Mouse (Mus musculus) spleen, adult 18-20 months (tissue): Measurements from ENCODE around the gene Sar1a.

ENCODE experiments used
- DNase-seq, 2 experiments: peaks; one replicate each; pipeline ENCODE4 v3.0.0; 2022; ENCODE audit warnings: mixed read lengths in 2 of 2

Gene Sar1a

DNA sequence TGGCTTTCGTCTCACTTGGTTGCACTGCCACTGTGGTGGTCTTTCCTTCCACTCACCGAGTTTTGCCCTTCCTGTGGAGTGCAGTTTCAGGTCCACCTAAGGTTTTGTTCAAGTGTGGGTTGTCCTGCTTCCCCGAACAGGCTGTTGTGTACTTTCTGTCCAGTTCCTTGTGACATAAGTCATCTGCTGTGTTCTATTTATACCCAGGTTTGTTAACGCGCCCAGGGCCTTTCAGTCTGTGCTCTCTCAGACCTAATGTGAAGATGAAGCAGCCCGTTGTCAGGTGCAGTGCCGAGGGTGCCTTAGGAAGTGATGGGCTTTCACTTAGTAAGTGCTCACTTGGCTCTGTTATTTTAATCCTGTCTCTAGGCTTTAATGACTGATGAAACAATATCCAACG, 9.3 kb downstream of the Sar1a start:
- no peak for DNase-seq

DNA sequence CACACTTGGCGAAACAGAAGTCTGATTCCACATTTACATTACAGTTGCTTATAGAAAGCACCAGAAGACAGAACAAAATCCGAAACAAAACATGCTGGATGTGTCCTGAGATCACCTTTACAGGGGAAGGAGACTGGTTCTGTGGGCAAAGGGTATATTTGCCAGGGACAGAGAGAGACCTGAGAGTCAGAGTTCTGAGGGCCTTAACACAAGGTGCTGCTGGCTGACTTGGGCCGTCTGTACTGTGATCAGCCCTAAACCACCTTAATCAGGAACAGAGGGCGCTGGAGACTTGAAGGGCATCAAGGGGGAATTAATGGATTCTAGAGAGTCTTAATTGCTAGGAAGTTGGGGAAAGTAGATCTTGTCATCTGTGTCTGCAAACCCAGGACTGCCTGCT, 13.5 kb downstream of the Sar1a start:
- no peak for DNase-seq

DNA sequence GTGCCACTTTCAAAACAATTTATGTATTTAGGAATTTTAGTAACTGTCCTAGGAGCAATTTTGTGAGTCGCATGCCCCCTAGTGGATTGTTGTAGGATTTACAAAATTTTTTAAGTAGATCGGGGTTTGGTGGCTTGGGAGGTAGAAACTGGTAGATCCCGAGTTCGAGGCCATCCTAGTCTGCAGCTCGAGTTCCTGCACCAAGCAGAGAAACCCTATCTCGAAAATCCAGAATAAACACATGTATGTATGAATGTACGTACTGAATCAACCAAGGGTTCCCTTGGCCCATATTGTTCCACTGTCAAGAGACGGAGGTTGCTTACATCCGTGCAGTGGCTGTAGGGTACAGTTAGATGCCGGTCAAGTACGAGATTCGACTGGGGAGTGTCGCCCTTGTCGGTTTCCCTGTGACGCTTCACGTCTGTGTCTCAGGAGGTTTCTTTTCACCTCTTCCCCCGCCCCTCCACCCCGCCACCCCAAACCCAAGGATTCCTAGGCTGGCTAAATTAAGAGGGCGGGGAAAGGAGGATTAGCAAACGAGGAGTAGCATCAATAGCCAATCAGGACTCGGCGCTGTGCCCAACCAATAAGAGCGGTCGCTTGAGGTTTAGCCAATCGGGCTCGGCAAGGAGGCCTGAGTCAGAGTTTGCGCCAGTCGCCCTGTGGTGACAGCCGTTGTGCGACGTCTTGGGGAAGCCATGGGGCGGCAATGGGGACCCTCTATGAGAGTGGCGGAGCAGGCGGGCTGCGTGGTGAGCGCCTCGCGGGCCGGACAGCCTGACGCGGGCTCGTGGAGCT, 15.0 kb downstream of the Sar1a start, which contains the start of gene Tysnd1:
Gene Tysnd1 (plus strand): TSS at position 645 of the 801 bp plus-strand sequence.
- peak; percentile 86 to 89 for DNase-seq

DNA sequence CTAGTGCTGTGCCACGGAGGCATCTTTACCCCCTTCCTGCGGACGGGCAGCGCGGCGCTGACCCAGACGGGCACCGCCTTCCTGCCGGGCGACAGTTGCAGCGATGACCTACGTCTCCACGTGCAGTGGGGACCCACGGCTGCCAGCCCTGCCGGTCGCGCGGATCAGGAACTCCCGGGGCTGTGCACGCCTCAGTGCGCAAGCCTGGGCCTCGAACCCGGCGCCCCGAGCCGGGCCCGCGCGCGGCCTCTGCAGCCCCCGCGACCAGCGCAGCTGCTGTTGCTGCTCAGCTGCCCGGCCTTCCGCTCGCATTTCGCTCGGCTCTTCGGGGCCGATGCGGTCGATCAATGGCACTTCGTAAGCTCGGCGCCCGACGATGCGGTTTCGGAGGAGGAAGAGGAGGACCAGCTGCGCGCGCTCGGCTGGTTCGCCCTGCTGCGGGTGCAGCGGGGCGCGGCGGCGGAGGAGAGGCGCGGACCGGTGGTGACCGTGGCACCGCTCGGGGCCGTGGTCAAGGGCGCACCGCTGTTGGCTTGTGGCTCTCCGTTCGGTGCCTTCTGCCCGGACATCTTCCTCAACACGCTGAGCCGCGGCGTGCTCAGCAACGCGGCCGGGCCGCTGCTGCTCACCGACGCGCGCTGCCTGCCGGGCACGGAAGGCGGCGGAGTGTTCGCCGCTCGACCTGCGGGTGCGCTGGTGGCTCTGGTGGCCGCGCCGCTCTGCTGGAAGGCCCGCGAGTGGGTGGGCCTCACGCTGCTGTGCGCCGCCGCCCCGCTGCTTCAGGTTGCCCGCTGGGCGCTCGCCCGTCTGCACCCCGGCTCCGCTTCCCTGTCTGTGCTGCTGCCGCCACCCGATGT, 15.8 kb downstream of the Sar1a start:
- peak in 1 of 2 experiments; percentile 15 for DNase-seq

DNA sequence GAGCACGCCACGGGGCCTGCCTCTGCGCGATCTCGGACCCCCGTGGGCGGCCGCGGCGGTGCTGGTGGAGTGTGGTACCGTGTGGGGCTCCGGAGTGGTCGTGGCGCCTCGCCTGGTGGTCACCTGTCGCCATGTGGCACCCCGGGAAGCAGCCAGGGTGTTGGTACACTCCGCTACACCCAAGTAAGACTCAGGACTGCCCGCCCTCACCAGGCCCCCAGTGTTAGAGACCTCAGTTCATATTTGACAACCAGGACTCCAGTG, 16.4 kb downstream of the Sar1a start:
- DNase-seq = no peak

DNA sequence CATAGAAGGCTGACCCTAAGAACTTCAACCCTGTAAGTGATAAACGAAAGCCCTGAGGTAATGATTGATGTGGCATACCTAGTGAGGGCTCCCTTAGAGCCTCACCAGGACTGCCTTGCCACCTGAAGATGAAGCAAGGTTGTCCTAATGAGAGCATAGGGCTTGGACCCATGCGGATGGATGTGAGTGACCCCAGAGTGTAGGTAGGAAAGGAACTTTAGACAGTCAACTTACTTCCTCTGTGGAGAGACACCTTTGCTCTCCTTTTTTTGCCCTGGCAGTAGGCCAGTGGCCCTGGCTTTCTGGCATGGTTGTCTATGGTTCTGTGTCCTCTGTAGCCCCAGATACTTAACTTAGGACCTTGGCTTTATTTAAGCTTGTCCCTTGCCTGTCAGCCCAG, 16.9 kb downstream of the Sar1a start:
- DNase-seq = no peak

DNA sequence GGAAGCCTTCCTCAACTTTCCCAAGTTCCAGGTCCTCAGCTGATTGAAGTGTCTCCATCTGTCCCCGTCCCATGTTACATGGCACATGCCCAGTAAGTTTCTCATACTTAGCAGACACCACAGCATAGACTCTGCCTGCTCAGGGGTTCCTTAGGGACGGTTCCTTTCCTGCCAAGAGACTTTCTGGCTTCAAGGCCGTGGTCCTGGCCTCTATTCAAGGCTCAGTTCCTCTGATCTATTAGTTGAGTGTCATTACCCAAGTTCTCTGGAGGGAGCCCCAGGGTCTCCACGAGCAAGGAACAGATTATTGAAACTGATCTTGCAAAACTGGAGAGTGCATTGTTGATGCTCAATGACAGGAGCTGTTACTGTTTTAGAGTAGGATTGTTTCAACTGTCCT, 24.6 kb downstream of the Sar1a start:
- no peak for DNase-seq

DNA sequence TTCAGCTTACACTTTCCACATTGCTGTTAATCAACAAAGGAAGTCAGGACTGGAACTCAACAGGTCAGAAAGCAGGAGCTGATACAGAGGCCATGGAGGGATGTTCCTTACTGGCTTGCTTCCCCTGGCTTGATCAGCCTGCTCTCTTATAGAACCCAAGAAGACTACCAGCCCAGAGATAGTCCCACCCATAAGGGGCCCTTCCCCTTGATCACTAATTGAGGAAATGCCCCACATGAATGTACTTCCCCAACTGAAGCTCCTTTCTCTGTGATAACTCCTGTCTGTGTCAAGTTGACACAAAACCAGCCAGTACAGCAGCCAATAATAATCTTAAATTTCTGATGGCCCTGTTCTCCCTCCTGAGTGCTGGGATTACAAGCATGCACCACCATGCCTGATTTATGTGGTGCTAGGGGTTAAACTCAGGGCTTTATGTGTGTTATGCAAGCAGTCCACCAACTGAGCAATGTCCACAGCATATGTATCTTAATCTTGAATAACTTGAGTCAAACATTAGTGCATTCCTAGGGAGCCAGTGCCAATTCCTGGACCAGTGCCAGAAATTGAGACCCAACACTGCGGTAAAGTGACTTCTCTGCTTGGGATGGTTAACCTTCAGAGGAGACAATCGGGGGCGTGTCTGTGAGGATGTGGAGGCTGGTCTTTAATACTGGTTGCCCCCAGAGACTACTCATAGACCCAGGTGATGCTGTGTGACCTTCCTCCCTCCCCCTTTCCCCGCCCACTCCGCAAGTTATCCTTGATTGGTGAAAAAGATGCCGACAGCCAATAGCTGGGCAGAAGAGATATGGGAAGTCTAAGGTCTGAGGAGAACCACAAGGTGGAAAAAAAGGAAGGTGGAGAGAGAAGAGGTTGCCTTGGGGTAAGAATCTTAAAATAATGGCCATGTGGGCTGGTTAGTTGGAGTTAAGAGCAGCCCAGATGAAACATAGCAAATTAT, 26.6 kb downstream of the Sar1a start:
- no peak for DNase-seq

DNA sequence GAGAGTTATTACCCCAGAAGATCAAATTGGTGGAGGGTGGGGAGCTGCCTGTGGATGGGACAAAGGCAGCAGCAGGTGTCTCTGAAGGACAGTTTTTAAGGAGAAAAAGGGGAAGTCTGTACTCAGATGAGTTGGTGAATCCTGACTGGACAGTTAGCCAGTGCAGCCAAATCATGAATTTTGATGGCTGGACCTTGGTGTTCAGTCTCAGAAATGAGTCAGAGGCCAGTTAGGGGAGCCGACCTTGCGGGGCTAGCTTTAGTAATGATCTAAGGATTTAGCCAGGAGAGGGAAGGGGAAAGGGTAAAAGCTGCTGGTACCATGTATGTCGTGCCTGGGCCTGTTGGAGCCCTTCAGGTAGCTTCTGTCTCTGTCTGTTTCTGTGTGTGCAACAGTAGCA, 33.5 kb downstream of the Sar1a start:
- DNase-seq = no peak

DNA sequence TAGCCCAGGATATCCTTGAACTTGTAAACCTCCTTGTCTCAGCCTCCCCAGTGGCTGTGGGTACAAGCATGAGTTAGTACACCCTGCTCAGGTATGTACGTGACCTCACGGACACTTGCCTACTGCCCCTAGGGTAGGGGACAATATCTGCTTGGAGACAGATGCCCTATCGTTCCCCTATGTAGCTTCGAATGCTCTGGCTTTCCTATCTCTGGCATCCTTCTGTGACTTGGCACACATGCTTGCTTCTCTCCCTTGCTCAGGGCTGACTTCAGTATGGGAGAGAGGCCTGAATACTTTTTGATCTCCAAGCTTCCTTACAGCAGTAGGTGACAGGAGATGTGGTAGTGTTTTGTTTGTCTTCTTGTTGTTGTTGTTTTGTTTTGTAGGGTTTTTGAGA, 34.0 kb downstream of the Sar1a start:
- no peak for DNase-seq

DNA sequence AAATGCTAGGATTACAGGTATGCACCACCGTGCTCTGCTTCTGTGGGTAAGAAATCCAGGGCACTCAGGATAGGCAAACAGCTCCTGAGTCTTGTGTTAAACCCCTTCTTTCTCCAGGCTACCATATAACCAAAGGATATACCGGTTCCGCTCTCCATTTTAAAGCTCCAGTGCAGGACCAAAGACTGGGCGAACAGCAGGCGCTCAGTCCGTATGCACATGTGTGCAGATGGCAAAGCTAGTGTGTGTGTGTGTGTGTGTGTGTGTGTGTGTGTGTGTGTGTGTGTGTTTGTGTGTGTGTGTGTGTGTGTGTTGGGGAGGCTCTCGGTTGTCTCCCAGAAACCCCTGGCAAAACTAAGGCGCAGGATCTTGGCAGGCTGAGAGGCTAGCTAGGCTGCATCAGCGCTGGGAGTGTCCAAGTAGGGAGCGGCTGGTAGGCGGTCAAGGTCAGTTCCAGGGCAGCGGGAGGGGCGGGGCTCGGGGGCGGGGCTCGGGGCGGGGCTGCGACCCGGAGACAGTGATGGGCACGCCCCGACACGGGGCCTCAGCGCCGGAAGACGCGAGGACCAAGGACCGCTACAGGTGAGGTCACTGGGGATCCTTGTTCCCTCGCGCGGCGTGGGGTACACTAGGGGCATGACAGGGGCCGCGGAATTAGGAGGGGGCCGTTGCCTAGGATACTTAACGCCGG, 34.8 kb downstream of the Sar1a start, which contains the start of gene Aifm2:
Gene Aifm2 (plus strand): TSS at position 493 of the 691 bp plus-strand sequence.
- peak; percentile 17 to 38 for DNase-seq

DNA sequence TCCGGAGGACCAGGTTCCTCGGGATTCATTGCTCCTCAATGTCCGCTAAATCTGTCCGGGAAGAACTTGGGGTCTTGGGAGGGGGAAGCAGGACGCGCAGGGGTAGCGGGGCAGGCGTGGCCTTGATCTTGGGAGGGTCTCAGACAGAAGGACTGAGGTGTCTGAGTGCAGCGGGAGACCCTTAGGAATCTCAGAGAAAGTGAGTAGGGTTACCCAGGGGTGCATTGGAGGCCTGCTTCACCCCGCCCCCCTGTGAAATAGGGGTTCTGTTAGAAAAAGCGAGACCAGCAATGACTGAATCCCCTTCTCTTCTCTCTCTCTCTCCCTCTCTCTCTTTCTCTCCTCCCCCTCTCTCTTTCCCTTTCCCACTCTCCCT, 35.4 kb downstream of the Sar1a start:
- no peak for DNase-seq

DNA sequence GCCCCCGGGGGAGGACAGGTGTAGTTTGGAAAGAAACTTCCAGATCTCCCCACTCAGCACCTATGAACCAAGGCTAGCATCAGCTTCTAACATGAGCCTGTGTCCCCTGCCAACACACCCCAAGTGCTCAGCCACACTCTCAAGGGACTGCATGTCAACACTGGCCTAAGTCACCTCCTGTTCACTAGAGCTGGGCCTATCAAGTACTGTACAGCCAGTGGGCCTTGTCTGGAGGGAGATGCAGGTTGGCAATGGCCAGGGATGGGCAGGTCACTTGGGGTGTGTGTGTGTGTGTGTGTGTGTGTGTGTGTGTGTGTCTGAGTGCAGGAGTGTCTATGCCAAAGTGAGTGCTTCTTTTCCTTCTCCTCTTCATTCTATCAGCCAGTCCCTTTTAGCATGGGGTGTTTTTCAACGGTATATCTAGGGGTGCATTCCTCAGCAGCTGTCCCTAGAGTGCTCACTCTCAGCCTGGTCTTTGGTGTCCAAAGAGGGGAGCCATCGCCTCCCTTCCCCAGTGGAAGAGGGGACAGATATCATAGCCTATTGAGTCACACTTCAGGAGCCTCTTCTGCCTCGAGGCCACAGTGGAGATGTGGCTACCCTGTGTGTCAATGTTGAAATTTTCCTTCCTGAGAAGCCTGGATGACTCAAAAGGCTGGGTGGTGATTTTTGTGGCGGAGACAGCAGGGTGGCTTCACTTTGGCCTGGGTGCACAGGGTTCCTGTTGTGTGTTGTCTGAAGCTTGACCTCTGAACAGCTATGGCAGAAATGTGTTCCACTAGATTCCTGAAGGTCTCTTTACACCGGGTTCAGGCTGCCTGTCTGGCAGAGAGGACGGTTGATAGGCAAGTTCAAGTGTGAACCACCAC, 36.1 kb downstream of the Sar1a start:
- no peak for DNase-seq

DNA sequence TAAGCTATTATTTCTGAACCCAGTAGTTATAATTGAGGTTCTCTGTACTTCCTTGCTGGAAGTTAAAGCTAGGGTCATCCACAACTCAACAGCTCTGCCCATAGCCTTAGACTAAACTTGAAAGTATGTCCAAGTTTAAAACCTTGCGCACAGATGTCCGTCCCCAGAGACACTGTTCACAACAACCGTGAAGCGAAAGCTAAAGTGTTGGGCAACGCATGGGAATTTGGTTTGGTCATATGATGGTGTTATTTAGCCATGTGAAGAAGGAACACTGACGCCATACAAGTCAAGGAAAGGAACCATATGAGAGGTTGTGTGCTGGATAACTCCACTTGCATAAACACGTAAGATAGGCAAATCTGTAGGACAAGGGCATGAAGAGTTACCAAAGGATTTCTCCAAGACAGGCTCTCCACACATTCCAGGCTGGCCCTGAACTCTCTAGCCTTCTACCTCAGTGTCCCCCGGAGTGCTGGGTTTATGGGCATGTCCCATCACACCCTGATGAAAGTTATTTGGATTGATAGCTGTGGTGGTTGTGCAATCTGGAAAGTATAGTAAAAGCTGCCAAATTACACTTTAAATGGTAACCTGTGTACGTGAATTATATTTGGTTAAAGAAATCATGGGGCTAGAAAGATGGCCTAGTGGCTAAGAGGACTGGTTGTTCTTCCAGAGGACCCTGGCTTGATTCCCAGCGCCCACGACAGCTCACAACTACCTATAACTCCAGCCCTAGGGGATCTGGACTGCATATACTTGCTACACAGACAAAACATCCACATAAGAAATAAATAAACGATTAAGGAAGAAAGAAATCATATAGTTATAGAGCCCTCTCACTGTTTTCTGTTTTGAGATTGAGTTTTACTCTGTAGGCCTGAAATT, 37.6 kb downstream of the Sar1a start:
- no peak for DNase-seq

DNA sequence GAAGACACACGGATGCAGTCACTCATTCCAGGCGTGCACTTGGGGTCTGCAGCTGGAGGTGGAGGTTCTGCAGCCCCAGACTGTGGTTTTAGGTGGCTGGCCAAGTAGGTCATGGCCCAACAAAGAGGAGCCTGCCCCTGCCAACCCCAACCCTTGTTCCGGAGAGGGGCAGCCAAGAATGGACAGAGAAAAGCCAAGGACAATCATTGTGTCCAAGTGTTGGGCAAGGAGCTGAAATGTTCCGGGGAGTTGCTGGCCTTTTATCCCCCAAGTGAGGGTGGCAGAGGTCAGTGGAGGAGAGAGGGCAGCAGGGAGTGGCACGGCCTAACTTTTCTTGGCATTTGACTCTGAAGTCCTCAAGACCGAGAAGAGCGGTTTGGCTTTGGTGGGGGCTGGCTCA, 40.2 kb downstream of the Sar1a start:
- no peak for DNase-seq

DNA sequence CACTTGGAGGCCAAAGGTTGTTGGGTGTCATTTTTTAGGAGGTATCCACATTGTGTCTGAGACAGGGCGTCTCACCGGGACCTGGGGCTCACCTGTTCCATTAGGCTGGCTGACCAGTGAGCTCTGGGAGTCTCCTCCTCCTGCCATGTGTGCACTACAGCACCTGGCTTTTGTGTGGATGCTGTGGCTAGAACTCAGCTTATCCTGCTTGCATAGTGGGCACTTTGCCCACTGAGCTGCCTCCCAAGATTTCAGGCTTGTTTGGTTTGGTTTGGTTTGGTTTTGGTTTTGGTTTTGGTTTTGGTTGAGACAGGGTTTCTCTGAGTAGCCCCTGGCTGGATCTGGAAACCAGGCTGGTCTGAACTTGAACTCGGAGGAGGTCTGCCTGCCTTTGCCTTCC, 42.1 kb downstream of the Sar1a start:
- no peak for DNase-seq

DNA sequence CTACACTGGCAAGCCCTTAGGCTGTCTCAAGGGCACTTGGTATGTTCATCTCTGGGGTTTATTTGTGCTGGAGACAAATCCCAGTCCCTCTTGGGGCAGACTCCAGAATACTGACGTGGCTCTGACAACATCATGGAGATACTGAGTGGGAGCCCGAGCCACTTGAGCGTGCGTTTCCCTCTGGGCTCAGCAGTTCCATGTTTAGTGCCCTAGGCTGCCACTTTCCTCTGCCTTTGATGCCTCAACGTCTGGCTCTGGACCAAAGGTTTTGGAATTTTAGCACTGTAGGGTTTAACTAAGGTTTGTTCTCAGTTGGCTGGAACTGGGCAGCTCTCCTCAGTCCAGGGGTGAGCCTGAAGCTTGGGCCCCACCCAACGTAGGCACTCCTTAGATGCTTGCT, 43.2 kb downstream of the Sar1a start:
- no peak for DNase-seq

DNA sequence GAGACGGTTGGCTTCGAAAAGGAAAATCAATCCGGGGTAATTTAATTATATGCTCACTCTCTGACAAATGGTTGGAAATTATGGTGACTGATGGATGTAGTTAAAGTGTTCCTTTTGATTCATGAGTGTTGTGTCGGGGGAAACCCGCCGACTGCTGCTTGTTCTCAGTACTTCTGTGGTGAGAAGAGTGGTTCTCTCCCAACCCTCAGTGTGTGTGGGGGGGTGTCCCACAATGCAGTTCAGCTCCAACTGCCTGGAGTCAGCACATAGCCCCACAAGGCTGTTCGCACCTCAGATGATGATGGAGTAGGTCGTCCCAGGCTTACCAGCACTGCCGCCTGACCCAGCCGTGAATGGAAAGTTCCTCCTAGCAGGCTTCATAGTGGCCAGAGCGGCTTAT, 49.1 kb downstream of the Sar1a start:
- no peak for DNase-seq

DNA sequence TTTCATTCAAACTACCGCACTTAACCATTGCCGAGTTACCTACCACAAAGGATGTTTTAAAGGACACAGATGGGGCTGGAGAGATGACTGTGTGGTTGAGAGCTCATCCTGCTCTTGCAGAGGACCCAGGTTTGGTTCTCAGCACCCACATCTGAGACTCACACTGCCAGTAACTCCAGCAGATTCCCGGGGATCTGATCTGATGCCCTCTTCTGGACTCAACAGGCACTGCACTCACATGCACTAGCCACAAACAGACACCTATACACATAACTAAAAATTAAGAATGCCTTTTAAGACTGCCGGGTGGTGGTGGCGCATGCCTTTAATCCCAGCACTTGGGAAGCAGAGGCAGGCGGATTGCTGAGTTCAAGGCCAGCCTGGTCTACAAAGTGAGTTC, 50.1 kb downstream of the Sar1a start:
- DNase-seq = no peak

DNA sequence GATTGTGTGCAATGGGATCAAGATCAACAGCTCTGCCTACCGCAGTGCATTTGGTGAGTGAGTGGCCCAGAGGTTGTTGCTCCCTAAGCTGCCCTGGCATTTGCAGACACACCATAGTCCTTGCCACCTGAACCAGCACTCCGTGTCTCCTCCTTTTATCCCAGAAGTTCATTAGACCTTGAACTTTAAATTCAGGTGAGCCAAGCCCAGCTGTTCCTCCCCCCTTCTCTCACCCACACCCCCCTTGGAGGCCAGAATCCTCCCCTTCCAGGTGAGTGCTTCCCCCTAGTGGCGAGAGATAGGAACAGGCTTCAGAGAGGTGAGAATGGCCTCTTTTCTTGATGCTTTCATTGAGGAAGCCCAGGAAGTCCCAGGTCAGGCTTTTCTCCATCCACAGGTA, 54.3 kb downstream of the Sar1a start:
- no peak for DNase-seq
